Mouse (Mus musculus) forebrain, postnatal 0 days (tissue): ENCODE measurements at regions not wholly inside any gene's neighbourhood (a gene's known extent, or its start where the extent isn't known, plus 50 kb on each side); places are given as distances from the start of the nearest gene placed in this dataset.

Source experiments
- ATAC-seq: fragments of 200-750 bp; cut with Nextera tagmentation; 2 replicates; pipeline ENCODE4 v1.8.0; 2017; ENCODE audit warnings: mild to moderate bottlenecking, moderate library complexity
- DNase-seq: peaks from one replicate; pipeline ENCODE4 v3.0.0-alpha.2; 2015
- H3K27ac ChIP-seq: fragments of 300-500 bp; sonication (generic); 2 replicates; pipeline ENCODE4 v1.5.1; 2014; ENCODE audit warnings: low read depth, mild to moderate bottlenecking, antibody characterized with exemption, low read length, moderate library complexity, mixed read lengths
- H3K27me3 ChIP-seq: fragments of 300-500 bp; sonication (generic); 2 replicates; pipeline ENCODE4 v1.6.1; 2014; ENCODE audit warnings: mild to moderate bottlenecking, low read length, mixed read lengths; ENCODE audit not compliant: insufficient read depth
- H3K36me3 ChIP-seq: fragments of 300-500 bp; sonication (generic); 2 replicates; pipeline ENCODE4 v1.6.1; 2014; ENCODE audit warnings: mild to moderate bottlenecking, moderate library complexity; ENCODE audit not compliant: insufficient read depth
- H3K4me1 ChIP-seq: fragments of 300-500 bp; sonication (generic); 2 replicates; pipeline ENCODE4 v1.6.1; 2014; ENCODE audit warnings: antibody characterized with exemption; ENCODE audit not compliant: insufficient read depth
- H3K4me2 ChIP-seq: fragments of 300-500 bp; sonication (generic); 2 replicates; pipeline ENCODE4 v1.6.1; 2014; ENCODE audit warnings: low read depth, mild to moderate bottlenecking, moderate library complexity
- H3K4me3 ChIP-seq: fragments of 300-500 bp; sonication (generic); 2 replicates; pipeline ENCODE4 v1.5.1; 2014; ENCODE audit warnings: low read depth, low read length, mixed read lengths
- H3K9ac ChIP-seq: fragments of 300-500 bp; sonication (generic); 2 replicates; pipeline ENCODE4 v1.6.1; 2014; ENCODE audit warnings: mild to moderate bottlenecking
- H3K9me3 ChIP-seq: fragments of 300-500 bp; sonication (generic); 2 replicates; pipeline ENCODE4 v1.6.1; 2016; ENCODE audit warnings: low read length
- CTCF ChIP-seq: sonication (generic); IDR thresholded peaks from 2 replicates; pipeline ENCODE4 v1.5.1; 2016; ENCODE audit warnings: antibody characterized with exemption, control low read depth, low read depth
- WGBS: fragments of 180-500 bp; shearing (Covaris S2); extraction: QIAGEN DNeasy Blood & Tissue Kit; methylation state at CpG from one replicate; pipeline ENCODE4 v1.1.7; 2014; 5-methylcytosine and 5-hydroxymethylcytosine counted together

DNA sequence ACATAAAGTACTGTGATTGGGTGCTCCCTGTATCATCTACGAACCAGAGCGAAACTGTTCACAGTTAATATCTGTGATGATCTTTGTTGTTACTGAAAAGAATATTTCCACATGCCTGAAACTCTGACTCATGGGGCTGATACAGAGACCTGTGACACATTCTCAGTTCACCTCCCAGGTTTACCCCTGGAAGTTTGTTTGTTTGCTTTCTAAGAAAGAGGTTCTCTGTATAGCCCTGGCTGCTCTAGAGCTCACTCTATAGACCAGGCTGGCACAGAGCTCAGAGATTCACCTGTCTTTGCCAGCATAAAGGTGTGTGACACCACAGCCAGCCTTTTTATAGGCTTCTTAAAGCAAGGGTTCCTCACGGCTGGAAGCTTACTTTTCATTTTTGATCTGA lies 182.6 kb upstream of the Pgrmc2 start:
- Histone ChIP-seq H3K36me3 (no peaks in the 10 kb centered on the region), H3K9me3 (no peaks in the 10 kb centered on the region), H3K4me2 (no peak overlapping the region), H3K27me3 (no peaks in the 10 kb centered on the region), H3K4me1 (no peaks in the 10 kb centered on the region), H3K9ac (no peak overlapping the region), H3K4me3 (no peak overlapping the region), H3K27ac (no peak overlapping the region)
- no peak for TF ChIP-seq CTCF
- ATAC-seq (no peak), DNase-seq (no peak)
- WGBS: 95% methylated on average over 3 of the region's 3 CpGs

GRCm38 (mm10) chr3:41258291-41258690 lies 175.4 kb upstream of the Pgrmc2 start:
- Histone ChIP-seq H3K36me3 (no peaks in the 10 kb centered on the region), H3K27ac (no peak overlapping the region), H3K4me2 (no peak overlapping the region), H3K27me3 (no peaks in the 10 kb centered on the region), H3K9me3 (no peaks in the 10 kb centered on the region), H3K4me1 (no peaks in the 10 kb centered on the region), H3K9ac (no peak overlapping the region), H3K4me3 (no peak overlapping the region)
- TF ChIP-seq CTCF: no peak
- 79% methylated on average over 6 of the region's 6 CpGs for WGBS
- ATAC-seq: no peak
- DNase-seq: no peak

GRCm38 (mm10) chr3:41244960-41245359 lies 162.1 kb upstream of the Pgrmc2 start:
- no peaks in the 10 kb centered on the region for H3K9me3 ChIP-seq
- no peak overlapping the region for H3K4me2 ChIP-seq
- DNase-seq (no peak), ATAC-seq (no peak)
- H3K4me1 ChIP-seq: no peaks in the 10 kb centered on the region
- no peak overlapping the region for H3K4me3 ChIP-seq
- no peaks in the 10 kb centered on the region for H3K36me3 ChIP-seq
- no peak overlapping the region for H3K9ac ChIP-seq
- TF ChIP-seq CTCF: no peak
- WGBS: 57% methylated on average over 2 of the region's 2 CpGs
- no peaks in the 10 kb centered on the region for H3K27me3 ChIP-seq
- H3K27ac ChIP-seq: no peak overlapping the region

DNA sequence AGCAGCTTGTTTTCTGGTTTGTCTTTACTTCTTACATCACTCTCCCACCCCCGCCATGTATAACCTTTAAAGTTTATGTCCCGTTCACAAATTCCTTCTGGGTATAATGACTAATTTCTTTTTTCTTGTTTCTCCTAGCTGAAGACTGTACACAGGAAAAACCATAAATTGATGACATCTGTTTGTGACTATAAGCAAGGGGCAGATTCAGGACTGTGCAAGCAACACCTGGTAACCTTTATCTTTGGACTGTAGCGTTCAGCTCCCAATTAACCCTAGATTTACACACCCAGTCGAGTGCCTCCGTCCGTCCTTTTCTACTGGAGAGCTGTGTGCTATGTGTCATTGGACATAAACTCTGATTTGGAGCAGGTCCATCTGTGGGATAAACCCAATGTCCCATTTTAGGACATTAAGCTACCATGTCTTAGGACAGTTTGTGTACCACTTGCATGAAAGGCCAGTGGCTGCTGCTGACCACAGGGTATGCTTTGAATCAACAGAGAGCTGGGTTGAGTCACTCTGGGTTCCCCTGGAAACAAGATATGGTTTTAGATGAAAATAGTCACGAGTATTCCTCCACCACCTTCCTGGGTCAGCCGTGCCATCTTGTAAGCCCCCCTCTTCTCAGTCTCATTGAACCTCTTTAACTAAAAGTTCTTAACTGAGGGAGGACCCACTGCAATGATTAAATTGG lies 159.2 kb upstream of the Pgrmc2 start:
- Histone ChIP-seq H3K27ac (no peak overlapping the region), H3K4me2 (no peak overlapping the region), H3K4me3 (no peak overlapping the region), H3K4me1 (no peaks in the 10 kb centered on the region), H3K36me3 (no peaks in the 10 kb centered on the region), H3K9me3 (no peaks in the 10 kb centered on the region), H3K9ac (no peak overlapping the region), H3K27me3 (no peaks in the 10 kb centered on the region)
- TF ChIP-seq CTCF: no peak
- ATAC-seq (no peak), DNase-seq (no peak)
- 91% methylated on average over 8 of the region's 8 CpGs for WGBS

- Histone ChIP-seq H3K4me2 (no peak overlapping the region), H3K9ac (no peak overlapping the region), H3K36me3 (no peaks in the 10 kb centered on the region), H3K27me3 (no peaks in the 10 kb centered on the region), H3K4me1 (no peaks in the 10 kb centered on the region), H3K9me3 (no peaks in the 10 kb centered on the region), H3K27ac (no peak overlapping the region), H3K4me3 (no peak overlapping the region)
- no peak for ATAC-seq
- 60% methylated on average over 13 of the region's 13 CpGs for WGBS
- no peak for DNase-seq
- no peak for TF ChIP-seq CTCF
Measured at GRCm38 (mm10) chr3:41239801-41240200, 157.0 kb upstream of the Pgrmc2 start.

DNA sequence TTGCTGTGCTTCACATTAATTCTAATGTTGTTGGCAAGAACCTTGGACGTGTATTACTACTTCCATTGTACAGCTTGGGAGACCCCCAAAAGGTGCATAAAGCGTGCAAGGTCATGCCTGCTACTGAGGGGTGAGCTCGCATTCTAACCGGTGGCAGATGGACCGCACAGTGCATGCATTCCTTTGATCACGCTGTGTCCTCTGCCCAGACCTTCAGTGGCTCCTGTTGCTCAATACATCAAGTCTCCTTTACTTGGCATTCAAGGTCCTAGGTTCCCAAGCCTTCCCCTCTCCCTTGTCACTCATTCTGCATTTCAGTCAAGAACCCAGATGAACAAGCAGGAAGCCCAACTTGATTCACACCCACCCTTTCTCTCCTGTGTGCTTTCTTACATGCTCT lies 156.4 kb upstream of the Pgrmc2 start:
- no peak for TF ChIP-seq CTCF

GRCm38 (mm10) chr3:41238046-41238445 lies 155.2 kb upstream of the Pgrmc2 start:
- 82% methylated on average over 7 of the region's 7 CpGs for WGBS
- Histone ChIP-seq H3K4me2 (no peak overlapping the region), H3K4me1 (no peaks in the 10 kb centered on the region), H3K9ac (no peak overlapping the region), H3K4me3 (no peak overlapping the region), H3K27ac (no peak overlapping the region), H3K9me3 (no peaks in the 10 kb centered on the region), H3K36me3 (no peaks in the 10 kb centered on the region), H3K27me3 (no peaks in the 10 kb centered on the region)
- no peak for TF ChIP-seq CTCF
- DNase-seq (no peak), ATAC-seq (no peak)

More for the DNA sequence above, 156.4 kb upstream of the Pgrmc2 start:
- DNase-seq: no peak
- Histone ChIP-seq H3K4me3 (no peak overlapping the region), H3K4me2 (no peak overlapping the region), H3K36me3 (no peaks in the 10 kb centered on the region), H3K9ac (no peak overlapping the region), H3K9me3 (no peaks in the 10 kb centered on the region), H3K4me1 (no peaks in the 10 kb centered on the region), H3K27ac (no peak overlapping the region), H3K27me3 (no peaks in the 10 kb centered on the region)
- ATAC-seq: no peak
- WGBS: 73% methylated on average over 6 of the region's 6 CpGs
